Mouse (Mus musculus) stomach, postnatal 0 days (tissue): ENCODE data around the gene Kat8.

Experiments used
- CTCF ChIP-seq: IDR thresholded peaks from 2 replicates; pipeline ENCODE4 v1.5.1; 2016; ENCODE audit warnings: antibody characterized with exemption, low read depth, mild to moderate bottlenecking, moderate library complexity
- EP300 ChIP-seq: optimal IDR thresholded peaks from 2 replicates; pipeline ENCODE3; 2016; ENCODE audit warnings: antibody characterized with exemption

- TF ChIP-seq CTCF (0 out of 2 replicates have a peak, but pooled peaks have one; percentile 5), EP300 (no peak)
Measured at GRCm38 (mm10) chr7:127946470-127947023, 34.2 kb downstream of the Kat8 start, which contains the start of gene Prss36.
